Mouse (Mus musculus) urinary bladder, adult 2 months (tissue): ENCODE data around the gene Tcaf2. TPM values are rescaled to one million over a fixed set of nuclear protein-coding genes. Genes with fewer than 3 reads are reported as not detected.

Experiments used
- polyA plus RNA-seq: library from polyadenylated mRNA; depleted of rRNA; stranded (reverse); fragments of >200 nt; gene quantifications from 2 replicates; pipeline ENCODE4 v1.2.3, GENCODE M21; 2012; rRNA removed

Gene Tcaf2
- polyA plus RNA-seq, 1 experiment, result 4.8 TPM

Other genes starting within 250 kb of the Tcaf2 start
- gene Tas2r143, start 245.0 kb downstream of the Tcaf2 start, polyA plus RNA-seq, result 0.47 and 0.49 TPM in 2 replicates
- gene Tas2r135, start 239.8 kb downstream of the Tcaf2 start, polyA plus RNA-seq, result 0.30 and 0.37 TPM in 2 replicates
- gene Tas2r126, start 210.7 kb downstream of the Tcaf2 start, polyA plus RNA-seq, result not detected in 2 replicates
- not detected in 2 replicates for gene Olfr458, start 180.1 kb downstream of the Tcaf2 start, polyA plus RNA-seq
- not detected in 2 replicates for gene Olfr457, start 168.9 kb downstream of the Tcaf2 start, polyA plus RNA-seq
- not detected in 2 replicates for gene Olfr456, start 158.0 kb downstream of the Tcaf2 start, polyA plus RNA-seq
- 0.01 TPM in 1 of 2 replicates, not detected in the other for gene Olfr455, start 97.7 kb downstream of the Tcaf2 start, polyA plus RNA-seq
- gene Tcaf3, start 47.6 kb downstream of the Tcaf2 start, polyA plus RNA-seq, result not detected in 2 replicates
- 26.5 and 30.1 TPM in 2 replicates for gene Tcaf1, start 64.8 kb upstream of the Tcaf2 start, polyA plus RNA-seq
- not detected in 2 replicates for gene Olfr453, start 94.1 kb upstream of the Tcaf2 start, polyA plus RNA-seq
- not detected in 2 replicates for gene Olfr38, start 111.2 kb upstream of the Tcaf2 start, polyA plus RNA-seq
- not detected in 2 replicates for gene Olfr452, start 139.8 kb upstream of the Tcaf2 start, polyA plus RNA-seq
- not detected in 2 replicates for gene Olfr450, start 166.7 kb upstream of the Tcaf2 start, polyA plus RNA-seq
- not detected in 2 replicates for gene Olfr449, start 189.1 kb upstream of the Tcaf2 start, polyA plus RNA-seq
- not detected in 2 replicates for gene Olfr448, start 245.2 kb upstream of the Tcaf2 start, polyA plus RNA-seq